Mouse (Mus musculus) brown adipose tissue, adult 24 weeks (tissue): Measurements from ENCODE around the gene Nectin3. TPM values are rescaled to one million over a fixed set of nuclear protein-coding genes. Genes with fewer than 3 reads are reported as not detected.

Source experiments
- H3K27ac ChIP-seq: fragments of 200-500 bp; replicated peaks from 2 replicates; pipeline ENCODE4 v1.5.1; 2012; ENCODE audit warnings: low read depth, mild to moderate bottlenecking, low read length
- H3K4me1 ChIP-seq: fragments of 200-500 bp; 2 replicates; pipeline ENCODE4 v1.6.1; 2012; ENCODE audit warnings: low read length, mixed read lengths; ENCODE audit not compliant: control insufficient read depth, insufficient read depth, insufficient read length
- H3K4me3 ChIP-seq: fragments of 200-500 bp; 2 replicates; pipeline ENCODE4 v1.5.1; 2012; ENCODE audit warnings: low read depth, mild to moderate bottlenecking, low read length, moderate library complexity; ENCODE audit not compliant: insufficient read depth
- polyA plus RNA-seq: library from polyadenylated mRNA; stranded (reverse); fragments of >200 nt; gene quantifications from 2 replicates; pipeline ENCODE4 v1.2.4, GENCODE M21; 2012; ENCODE audit not compliant: missing spikeins, insufficient read depth, insufficient read length

Nectin3 gene
- 2.0 and 2.3 TPM in 2 replicates for polyA plus RNA-seq

- Histone ChIP-seq H3K4me3 (peak within 1 kb of the TSS; percentile 74), H3K27ac (no peak within 1 kb of the TSS), H3K4me1 (no peaks in the 10 kb centered on the region)
Measured at GRCm38 (mm10) chr16:46498421-46498789, at the start of gene Nectin3. Gene Nectin3, minus strand, starts transcription at chr16:46498525.

DNA sequence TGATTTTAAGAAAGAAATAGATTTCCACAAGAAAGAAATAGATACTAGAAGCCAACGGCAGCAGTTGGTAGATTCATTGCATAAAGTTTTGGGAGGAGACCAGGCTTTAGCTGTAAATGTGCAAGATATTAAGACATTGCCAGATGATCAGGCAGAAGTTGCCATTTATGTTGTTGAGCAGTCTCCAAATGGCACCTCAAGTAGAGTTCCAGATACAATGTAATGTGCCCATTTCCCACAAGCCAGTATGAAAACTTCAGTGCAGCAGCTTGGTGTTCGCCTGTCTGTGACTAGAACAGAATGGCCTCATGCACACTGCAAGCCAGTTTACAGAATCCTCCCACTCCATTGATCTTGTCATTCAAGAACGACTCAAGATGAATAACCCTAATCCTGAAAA, 39.8 kb upstream of the Nectin3 start:
- H3K27ac ChIP-seq, result no peak overlapping the region
- no peaks in the 10 kb centered on the region for H3K4me1 ChIP-seq
- H3K4me3 ChIP-seq, result no peak overlapping the region

GRCm38 (mm10) chr16:46532465-46533254, 34.3 kb upstream of the Nectin3 start:
- Histone ChIP-seq H3K27ac (no peak overlapping the region), H3K4me3 (no peak overlapping the region), H3K4me1 (no peaks in the 10 kb centered on the region)

DNA sequence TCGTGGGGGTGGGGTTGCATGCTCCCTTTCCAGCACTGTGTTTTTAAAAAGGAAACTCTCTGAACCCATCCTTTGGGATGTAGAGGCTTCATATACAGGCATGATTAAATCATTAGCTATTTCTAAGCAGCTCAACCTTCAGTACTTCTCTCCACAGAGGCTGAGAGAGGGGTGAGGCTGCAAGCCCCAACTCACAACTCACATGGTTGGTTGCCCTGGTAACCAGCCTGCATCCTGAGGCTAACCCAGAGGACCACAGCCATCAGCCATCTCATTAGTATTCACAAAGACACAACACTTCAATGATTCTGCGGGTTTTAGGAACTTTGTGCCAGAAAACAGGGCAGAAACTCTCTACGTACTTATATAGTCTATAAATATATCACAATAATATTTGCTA, 32.7 kb upstream of the Nectin3 start:
- H3K4me1 ChIP-seq, result no peaks in the 10 kb centered on the region
- H3K27ac ChIP-seq, result no peak overlapping the region
- H3K4me3 ChIP-seq, result no peak overlapping the region

DNA sequence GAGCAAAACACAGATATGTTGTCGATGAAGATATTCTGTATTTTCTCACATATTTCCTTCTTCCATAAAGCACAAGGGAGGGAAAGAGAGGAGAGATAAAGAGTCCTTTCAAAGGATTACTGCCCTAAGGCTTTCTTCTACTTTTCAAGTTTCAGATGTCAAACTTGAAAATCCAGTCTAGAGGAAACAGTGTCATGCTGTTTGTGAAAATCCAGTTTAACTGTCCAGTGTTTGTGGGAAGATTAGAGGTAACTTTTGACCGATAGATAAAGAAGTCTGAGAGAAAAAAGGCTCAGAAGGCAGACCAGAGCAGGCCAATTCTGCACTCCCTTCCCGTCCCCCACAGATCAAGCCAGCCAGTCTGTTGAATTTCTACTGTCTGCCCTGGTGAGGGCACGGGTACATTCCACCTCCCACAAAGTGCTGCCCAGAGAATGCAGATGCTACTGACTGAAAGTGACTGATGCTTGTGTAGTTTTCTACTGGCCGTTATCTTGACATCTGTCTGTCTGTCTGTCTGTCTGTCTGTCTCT, 22.6 kb upstream of the Nectin3 start:
- H3K4me1 ChIP-seq, result no peaks in the 10 kb centered on the region
- H3K4me3 ChIP-seq, result no peak overlapping the region
- H3K27ac ChIP-seq, result no peak overlapping the region

- Histone ChIP-seq H3K4me3 (no peak overlapping the region), H3K27ac (no peak overlapping the region), H3K4me1 (no peaks in the 10 kb centered on the region)
Measured at GRCm38 (mm10) chr16:46519606-46520005, 21.3 kb upstream of the Nectin3 start.

DNA sequence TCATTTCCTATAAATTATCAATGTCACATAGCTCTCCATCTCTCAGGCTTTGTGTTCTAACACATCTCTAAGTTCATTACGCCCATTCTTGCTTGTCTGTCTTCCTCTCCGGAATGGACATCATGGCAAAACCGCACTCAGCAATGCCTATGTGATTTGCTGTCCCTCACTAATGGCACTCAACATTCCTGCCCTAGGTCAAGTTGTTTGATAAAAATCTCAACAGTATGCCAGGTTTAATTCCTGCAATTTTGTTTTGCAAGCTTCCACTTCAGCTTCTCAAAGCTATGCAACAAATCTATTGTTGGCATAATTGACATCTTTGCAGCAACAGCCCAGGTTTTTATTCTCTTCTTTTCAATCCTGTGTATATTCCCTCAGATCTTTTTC, 9.6 kb upstream of the Nectin3 start:
- Histone ChIP-seq H3K27ac (no peak overlapping the region), H3K4me1 (no peaks in the 10 kb centered on the region), H3K4me3 (no peak overlapping the region)

- Histone ChIP-seq H3K4me1 (no peaks in the 10 kb centered on the region), H3K4me3 (no peak overlapping the region), H3K27ac (no peak overlapping the region)
Measured at GRCm38 (mm10) chr16:46507260-46507943, 9.1 kb upstream of the Nectin3 start.

- no peaks in the 10 kb centered on the region for H3K4me1 ChIP-seq
- no peak overlapping the region for H3K27ac ChIP-seq
- no peak overlapping the region for H3K4me3 ChIP-seq
Measured at GRCm38 (mm10) chr16:46504006-46504405, 5.7 kb upstream of the Nectin3 start.

DNA sequence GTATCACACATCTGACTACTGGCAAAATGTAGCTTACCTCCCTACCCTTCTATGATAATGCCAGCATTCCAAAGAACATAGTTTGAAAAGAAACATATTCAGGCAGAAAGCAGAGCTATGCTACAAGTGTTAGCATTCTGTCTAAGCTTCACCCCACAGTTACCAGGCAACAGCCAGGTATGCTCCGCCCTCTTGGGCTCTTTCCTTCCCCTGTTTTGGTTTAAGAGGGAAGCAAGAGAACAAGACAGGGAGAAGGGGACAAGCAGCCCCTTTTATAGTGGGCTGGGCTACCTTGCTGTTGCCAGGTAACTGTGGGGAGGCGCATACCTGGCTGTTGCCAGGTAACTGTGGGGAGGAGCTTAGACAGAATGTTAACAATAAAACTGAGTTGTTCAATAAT, 4.0 kb upstream of the Nectin3 start:
- H3K4me3 ChIP-seq, result no peak overlapping the region
- no peak overlapping the region for H3K27ac ChIP-seq
- H3K4me1 ChIP-seq, result no peaks in the 10 kb centered on the region

- Histone ChIP-seq H3K27ac (no peak overlapping the region), H3K4me1 (no peaks in the 10 kb centered on the region), H3K4me3 (no peak overlapping the region)
Measured at GRCm38 (mm10) chr16:46500759-46501158, 2.4 kb upstream of the Nectin3 start.

DNA sequence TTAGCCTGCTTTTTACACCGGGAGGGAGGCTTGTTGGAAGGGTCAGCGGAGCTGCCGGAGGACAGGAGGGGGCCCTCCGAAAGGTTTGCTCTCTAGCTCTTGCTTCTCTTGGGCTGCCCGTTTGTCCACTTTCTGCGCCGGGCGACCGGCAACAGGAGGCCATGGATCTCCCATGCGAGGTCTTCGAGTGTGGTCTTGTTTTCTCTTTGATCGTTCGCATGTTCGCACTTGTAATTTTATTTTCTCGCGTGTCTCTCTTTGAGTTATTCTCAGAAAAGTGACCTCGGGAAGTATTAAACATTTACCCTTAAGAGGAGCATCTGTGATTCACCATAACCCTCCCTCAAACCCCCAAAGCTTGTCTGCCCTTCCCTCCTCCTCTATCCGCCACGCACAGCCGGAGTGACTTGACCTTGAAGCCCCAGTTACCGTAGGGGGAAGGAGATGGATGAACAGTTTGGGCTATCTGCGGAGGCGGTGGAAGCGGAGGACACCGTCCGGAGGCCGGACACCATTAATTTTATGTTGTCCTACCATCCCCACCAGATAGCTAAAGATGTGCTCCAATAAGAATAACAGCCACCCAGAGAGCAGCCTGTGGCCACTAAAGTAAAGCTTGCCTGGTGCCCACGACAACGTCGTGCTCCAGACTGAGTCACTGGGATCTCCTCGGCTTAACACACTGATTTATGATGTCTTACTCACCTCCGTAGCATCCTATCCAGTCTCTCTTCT, 472 bp downstream of the Nectin3 start:
- no peaks in the 10 kb centered on the region for H3K4me1 ChIP-seq
- H3K27ac ChIP-seq, result no peak overlapping the region
- peak overlapping the region; percentile 74 for H3K4me3 ChIP-seq

- peak overlapping the region; percentile 74 for H3K4me3 ChIP-seq
- H3K27ac ChIP-seq, result no peak overlapping the region
- no peaks in the 10 kb centered on the region for H3K4me1 ChIP-seq
Measured at GRCm38 (mm10) chr16:46496889-46497685, 1.2 kb downstream of the Nectin3 start.

DNA sequence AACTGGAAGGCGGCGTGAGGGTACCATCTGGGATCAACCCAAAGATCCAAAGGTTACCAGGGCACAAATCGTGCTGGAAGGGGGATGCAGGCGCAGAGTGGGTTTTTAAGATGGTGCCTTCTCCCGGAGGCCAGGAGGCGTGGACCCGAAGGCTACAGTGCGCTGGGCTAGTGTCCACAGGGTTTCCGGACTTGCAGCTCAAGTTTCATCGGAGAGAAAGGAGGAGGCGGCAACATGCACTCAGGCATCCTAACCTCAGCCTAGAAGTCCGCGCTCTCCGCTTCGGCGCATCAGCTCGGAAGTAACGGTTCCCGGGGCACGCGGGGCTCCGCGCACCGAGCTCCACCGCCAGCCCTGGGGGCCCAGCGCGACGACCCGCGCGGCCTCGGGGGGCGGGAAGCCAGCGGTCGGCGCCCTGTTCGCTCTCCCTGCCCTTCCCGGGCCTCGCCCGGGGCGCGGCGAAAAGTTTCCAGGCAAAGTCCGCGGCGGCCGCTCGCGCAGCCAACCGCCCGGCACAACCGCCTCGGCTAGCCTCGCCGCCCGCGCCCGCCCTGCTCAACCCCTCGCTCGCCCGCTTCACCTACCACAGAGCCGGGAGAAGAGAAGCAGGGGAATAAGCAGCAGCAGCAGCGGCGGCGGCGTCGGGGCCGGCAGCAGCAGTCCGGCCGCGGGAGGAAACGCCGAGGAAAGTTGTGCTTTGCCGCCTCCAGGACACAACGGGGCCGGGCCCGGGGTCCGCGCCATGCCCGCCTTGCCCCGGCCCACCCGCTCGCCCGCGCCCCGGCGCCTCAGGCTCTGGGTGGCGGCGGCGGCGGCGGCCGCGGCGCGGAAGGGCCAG, 2.1 kb downstream of the Nectin3 start:
- Histone ChIP-seq H3K4me1 (no peaks in the 10 kb centered on the region), H3K4me3 (peak overlapping the region; percentile 74), H3K27ac (no peak overlapping the region)
